Mouse (Mus musculus) cerebellum, adult 9-11 months (tissue): ENCODE data around the gene Mdn1.

Experiments
- DNase-seq: peaks from one replicate; pipeline ENCODE4 v3.0.0; 2022

Gene Mdn1

GRCm38 (mm10) chr4:32789020-32789419, 132.1 kb downstream of the Mdn1 start:
- DNase-seq = no peak

- no peak for DNase-seq
Observed at GRCm38 (mm10) chr4:32798976-32799375, 142.1 kb downstream of the Mdn1 start.

- DNase-seq = peak; percentile 86
Observed at GRCm38 (mm10) chr4:32799966-32800576, 143.2 kb downstream of the Mdn1 start, which contains the start of gene Lyrm2. Gene Lyrm2, plus strand, starts transcription at chr4:32800253.

GRCm38 (mm10) chr4:32800577-32801170, 143.8 kb downstream of the Mdn1 start:
- DNase-seq = no peak

GRCm38 (mm10) chr4:32817478-32817877, 160.6 kb downstream of the Mdn1 start:
- DNase-seq = no peak

- no peak for DNase-seq
Observed at GRCm38 (mm10) chr4:32820676-32821075, 163.8 kb downstream of the Mdn1 start.

GRCm38 (mm10) chr4:32824254-32824653, 167.3 kb downstream of the Mdn1 start:
- peak; percentile 58 for DNase-seq
